Mouse (Mus musculus): ENCODE data around the gene Togaram2.

DNA sequence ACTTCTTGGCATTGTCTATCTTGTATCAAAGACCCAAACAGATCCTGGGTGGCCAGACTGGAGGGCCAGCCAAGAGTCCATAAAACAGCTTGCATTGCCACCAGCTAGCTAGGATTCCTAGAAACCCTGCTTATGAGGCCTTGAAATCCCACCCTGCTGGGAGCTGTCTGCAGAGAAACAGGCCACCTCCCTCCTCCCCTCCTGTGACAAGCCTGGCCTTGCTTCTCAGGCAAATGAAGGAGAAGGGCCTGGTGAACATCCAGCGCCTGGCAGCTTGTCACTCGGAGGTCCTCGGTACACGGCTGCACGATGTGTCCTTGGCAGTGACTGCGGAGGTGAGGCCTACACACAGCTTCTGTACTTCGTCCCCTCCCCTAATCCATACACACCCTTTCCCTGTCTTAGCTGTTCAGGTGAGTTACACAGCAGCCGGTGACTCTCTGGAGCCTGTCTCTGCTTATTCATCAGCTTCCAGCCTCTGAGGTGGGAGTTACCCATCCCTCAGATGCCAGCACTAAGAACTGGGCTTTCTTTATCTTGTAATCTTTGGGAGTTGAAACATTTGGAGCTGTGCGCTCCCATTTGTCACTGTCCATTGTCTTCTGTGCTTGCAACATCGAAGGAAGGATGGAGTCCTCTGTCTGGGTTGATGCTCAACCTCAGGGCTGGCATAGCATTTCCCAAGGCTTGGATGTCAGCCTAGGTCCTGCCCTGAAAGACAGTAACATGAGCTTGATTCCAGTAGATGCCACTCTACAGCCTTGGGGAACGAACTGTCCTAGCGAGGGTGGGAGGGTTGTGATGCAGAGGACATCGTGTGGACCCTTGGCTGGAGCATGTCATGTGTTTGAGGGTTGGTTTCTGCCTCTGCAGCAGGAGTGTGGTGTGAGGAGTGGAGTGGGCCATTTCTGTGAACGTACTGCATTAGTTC, 32.8 kb downstream of the Togaram2 start:
- TF ChIP-seq GATA1 (IDR thresholded peaks at IDR 0.05; ENCODE audit: borderline replicate concordance, low read length) (no peak), FLI1 (IDR thresholded peaks at IDR 0.05; ENCODE audit: low read length) (no peak)

All from megakaryocyte, embryonic 14.5 days (primary cell).